Mouse (Mus musculus) heart, postnatal 14 days (tissue): ENCODE results near the gene Stambp. TPM values are rescaled to one million over a fixed set of nuclear protein-coding genes. Genes with fewer than 3 reads are reported as not detected.
"Not testable (repeated sequence)": the region's sequence is repeated elsewhere in the genome, so short reads cannot be mapped to it uniquely, and the experiment has no call there.

Experiments
- DNase-seq, 2 experiments: peaks; one replicate each; pipeline ENCODE4 v3.0.0; 2021 to 2022
- intact Hi-C: fragments of 180-260 bp; cut with DNase I; formaldehyde crosslinking; loops from one replicate; pipeline ENCODE4 v1.15.1; 2025
- long read RNA-seq, 2 experiments: library from polyadenylated mRNA; stranded (forward); transcript quantifications; one replicate each; pipeline ENCODE4 v2.0.0; 2021
- total RNA-seq, 2 experiments: library from RNA; stranded (reverse); gene quantifications; 2 replicates each; pipeline ENCODE4 v1.2.3; 2021

Stambp gene
- 10 to 100 TPM; 13.4 to 13.7 TPM for total RNA-seq
- long read RNA-seq, experiment 1, transcript Stambp-201 (10 exons, 2,364 nt) = major isoform, 19 of 21 reads
- long read RNA-seq, experiment 1, partial matches to known transcripts = 1 of 21 reads
- long read RNA-seq, experiment 1, other reads (novel, unspliced or antisense) = 1 of 21 reads
- long read RNA-seq, experiment 2, transcript Stambp-201 (10 exons, 2,364 nt) = major isoform, 30 of 32 reads
- long read RNA-seq, experiment 2, partial matches to known transcripts = 1 of 32 reads
- long read RNA-seq, experiment 2, other reads (novel, unspliced or antisense) = 1 of 32 reads

DNA sequence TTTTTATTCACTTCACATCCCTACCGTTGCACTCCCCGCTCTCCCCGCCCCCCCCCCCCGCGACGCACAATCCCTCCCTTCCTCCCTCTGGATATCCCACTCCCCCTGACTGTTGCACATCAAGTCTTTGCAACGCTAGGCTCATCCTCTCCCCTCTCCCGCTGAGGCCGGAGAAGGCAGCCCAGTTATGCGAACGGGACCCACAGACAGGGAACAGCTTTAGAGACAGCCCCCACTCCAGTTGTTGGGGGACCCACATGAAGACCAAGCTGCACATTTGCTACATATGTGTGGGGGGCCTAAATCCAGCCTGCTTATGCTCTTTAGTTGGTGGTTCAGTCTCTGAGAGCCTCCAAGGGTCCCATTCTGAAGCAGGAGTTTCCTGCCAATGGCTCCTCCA, at the start of gene Stambp:
Gene Stambp, minus strand, starts transcription at position 59 of the 400 bp plus-strand sequence.
- intact Hi-C loops = no loop called here
- DNase-seq = peak in 1 of 2 experiments; percentile 21

DNA sequence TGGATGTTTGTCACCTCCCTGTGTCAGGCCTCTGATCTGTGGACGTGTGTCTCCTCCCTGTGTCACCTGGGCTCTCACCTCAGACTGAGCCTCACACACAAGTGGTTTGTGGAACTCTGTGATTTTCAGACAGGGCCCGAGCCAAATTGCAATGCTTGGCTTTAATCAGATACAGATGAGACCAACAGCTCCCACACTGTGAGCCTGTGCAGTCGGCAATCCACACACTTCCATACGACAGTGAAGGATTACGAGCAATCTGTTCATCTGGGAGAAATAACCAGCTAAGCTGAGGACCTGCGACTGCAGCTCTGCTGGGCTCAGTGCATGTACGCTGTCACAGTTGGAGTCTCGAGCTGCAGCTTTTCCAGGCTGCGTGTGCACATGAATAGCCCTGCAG, 47.4 kb upstream of the Stambp start:
- DNase-seq = no peak
- intact Hi-C loops = loop anchor here (5.0 kb wide), 1 partner anchor 263 kb away; no protein-coding TSS in a partner anchor

DNA sequence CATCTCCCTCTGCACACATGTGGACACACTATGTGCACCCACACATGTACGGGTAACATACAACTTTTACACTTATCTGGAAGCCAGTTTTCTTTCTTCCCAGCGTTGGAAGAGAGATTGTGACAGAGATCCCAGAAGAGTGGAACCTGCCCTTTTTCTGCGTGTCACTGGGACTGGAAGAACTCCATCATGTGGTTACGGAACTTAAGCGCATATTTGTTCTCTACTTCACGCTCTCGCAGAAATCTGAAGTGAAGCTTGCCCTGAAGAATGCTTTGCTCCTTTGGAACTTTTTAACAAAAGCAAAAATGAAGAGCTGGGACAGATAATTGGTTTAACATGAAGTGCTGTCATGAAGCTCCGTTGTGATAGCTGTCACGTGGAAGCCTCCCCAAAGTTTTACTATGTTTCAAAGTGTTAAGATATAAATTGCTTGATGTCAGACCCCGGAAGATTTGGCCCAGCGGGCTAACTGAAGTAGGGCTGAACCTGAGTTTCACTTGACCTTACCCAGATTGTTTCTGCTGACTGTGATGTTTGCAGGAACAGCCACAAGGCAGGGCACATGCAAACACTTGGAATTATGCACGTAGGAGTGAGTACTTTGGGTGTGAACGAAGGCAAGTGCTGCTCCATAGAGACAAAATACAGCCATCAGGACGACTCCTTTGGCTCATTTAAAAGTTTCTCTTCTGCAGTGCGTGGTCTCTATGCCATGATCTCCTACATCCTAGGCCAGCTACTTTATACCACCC, 45.2 kb upstream of the Stambp start:
- no peak for DNase-seq
- intact Hi-C loops = loop anchor here (5.0 kb wide), 1 partner anchor 260 kb away; no protein-coding TSS in a partner anchor

GRCm38 (mm10) chr6:83616512-83616911, 44.0 kb upstream of the Stambp start:
- intact Hi-C loops = loop anchor here (1.0 to 5.0 kb wide), 2 partner anchors 33 to 259 kb away; no protein-coding TSS in a partner anchor
- DNase-seq = peak; percentile 72 to 86

GRCm38 (mm10) chr6:83614469-83614868, 41.9 kb upstream of the Stambp start:
- no peak for DNase-seq
- intact Hi-C loops = no loop called here

DNA sequence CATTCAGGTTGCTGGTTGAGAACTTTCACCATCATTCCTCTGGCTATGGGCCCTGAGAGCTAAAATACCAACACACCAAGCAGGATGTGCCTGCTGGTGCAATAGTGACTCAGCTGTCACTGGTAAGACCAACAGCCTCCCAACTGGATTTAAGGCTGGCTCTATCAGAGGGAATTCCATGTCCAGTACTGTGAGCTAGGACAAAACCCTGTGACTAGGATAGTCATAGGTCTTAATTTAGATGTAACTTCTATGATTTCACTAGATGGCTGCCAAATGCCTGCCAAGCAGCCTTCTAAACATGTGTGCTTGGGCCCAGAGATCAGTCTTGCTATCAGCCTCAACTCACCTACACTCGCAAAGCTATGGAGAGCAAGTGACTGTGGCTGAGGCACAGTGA, 40.4 kb upstream of the Stambp start:
- DNase-seq = no peak
- intact Hi-C loops = no loop called here

- peak in 1 of 2 experiments; percentile 44 for DNase-seq
- intact Hi-C loops = no loop called here
Observed at GRCm38 (mm10) chr6:83599636-83600174, 27.2 kb upstream of the Stambp start.

- intact Hi-C loops = no loop called here
- peak in 1 of 2 experiments; percentile 7 for DNase-seq
Observed at GRCm38 (mm10) chr6:83599060-83599550, 26.6 kb upstream of the Stambp start.

GRCm38 (mm10) chr6:83598646-83599045, 26.1 kb upstream of the Stambp start:
- intact Hi-C loops = no loop called here
- peak; percentile 61 to 76 for DNase-seq

GRCm38 (mm10) chr6:83597988-83598387, 25.5 kb upstream of the Stambp start:
- intact Hi-C loops = no loop called here
- peak in 1 of 2 experiments; percentile 30 for DNase-seq

- DNase-seq = no peak
- intact Hi-C loops = no loop called here
Observed at GRCm38 (mm10) chr6:83595035-83595434, 22.5 kb upstream of the Stambp start.

DNA sequence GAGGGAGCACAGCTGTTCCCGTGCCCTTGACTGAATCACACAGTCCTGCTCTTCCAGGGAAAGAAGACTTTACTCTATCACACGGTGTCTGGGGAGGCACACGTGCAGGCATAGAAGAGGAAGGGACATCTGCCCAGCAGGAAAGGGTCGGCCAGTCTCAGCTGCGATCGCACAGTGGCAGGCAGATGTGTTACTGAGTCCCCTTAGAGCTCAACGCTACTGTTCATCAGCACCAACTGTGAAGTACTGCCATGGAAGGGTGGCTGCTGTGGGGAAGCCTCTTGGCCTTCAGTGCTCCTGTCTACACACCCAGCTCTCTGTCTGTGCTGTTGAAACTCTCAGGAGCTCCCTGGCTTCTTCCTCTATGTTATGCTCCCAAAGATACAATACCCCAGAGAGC, 21.4 kb upstream of the Stambp start:
- no peak for DNase-seq
- intact Hi-C loops = no loop called here

- DNase-seq = no peak
- intact Hi-C loops = no loop called here
Observed at GRCm38 (mm10) chr6:83592051-83592450, 19.5 kb upstream of the Stambp start.

- intact Hi-C loops = no loop called here
- DNase-seq = no peak
Observed at GRCm38 (mm10) chr6:83590301-83590700, 17.8 kb upstream of the Stambp start.

GRCm38 (mm10) chr6:83587191-83587590, 14.7 kb upstream of the Stambp start:
- intact Hi-C loops, DNase-seq: not testable (repeated sequence)

DNA sequence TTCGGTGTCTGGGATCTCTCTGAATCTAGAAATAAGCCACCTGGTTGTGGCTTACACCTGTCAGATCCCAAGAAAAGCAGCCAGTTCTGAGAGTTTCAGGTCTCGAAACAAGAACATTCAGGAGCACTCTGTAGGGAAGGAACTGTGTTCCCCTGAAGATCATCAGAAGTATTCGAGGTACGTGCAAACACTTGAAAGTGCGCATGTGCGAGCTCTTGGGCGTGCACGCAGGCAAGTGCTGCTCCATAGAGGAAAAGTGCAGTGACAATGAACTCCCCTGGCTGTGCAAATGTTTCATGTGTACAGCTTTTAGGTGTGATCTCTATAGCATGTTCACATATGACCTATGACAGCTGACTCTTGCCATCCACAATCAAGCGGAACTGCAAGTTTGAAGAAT, 12.8 kb upstream of the Stambp start:
- DNase-seq, intact Hi-C loops: not testable (repeated sequence)

DNA sequence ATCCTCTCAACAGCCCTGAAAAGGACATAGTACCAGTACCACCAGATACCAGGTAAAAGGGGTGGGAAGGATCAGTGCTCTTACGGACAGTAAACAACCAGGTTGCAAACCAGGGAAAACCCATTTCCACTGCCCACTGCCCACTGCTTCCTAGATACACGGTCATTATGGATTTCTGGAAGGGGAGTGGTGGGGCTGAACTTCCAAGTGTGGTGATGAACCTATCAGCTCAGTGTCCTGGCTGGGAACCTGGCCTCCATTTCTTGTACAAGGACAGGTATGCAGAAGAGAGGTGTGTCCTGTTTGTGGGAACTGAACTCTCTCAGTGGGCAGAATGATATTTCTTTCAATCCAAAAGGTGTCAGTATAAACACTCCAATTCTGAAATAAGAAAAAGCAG, 11.1 kb upstream of the Stambp start:
- DNase-seq = no peak
- intact Hi-C loops = loop anchor here (1.0 to 5.0 kb wide), 3 partner anchors 33 to 226 kb away; no protein-coding TSS in a partner anchor

GRCm38 (mm10) chr6:83582938-83583270, 10.4 kb upstream of the Stambp start:
- peak; percentile 33 to 58 for DNase-seq
- intact Hi-C loops = loop anchor here (1.0 to 5.0 kb wide), 3 partner anchors 33 to 226 kb away; no protein-coding TSS in a partner anchor

DNA sequence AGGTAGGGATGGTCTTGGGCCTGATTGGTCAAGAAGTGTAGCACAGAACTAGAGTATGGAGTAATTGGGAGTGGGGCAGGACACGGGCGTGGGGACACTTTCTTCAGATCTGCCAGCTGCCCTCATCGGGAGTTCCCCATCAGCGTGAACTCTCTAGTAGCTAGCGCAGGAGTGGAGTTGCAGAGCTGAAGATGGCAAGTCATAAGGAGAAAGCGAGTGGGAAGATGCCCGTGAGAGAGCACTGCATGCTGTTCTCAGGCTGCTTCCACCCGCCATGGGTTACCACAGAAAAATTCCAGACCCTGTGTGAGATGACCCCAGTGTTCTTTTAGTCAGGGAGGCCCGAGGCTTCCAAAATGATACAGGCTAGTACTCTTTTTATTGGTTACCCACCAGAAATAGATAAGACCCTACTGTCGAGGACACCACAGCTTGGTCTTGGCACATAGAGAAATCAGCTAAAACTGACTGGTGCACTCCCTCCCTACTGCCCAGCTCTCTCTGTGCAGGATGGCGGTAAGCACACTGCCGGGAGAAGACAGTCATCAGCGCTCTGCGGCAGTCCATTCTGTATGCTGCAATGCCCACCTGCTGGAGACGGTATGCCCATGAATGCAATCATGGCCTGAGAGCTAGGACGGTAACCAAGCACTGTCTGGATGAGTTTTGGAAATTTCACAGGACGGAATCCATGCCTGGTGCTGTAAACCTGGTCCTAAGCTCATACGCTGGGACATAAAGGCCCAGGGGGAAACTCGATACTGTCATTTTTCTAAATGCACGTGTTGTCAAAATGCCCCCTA, 9.8 kb upstream of the Stambp start:
- no peak for DNase-seq
- intact Hi-C loops = loop anchor here (5.0 kb wide), 1 partner anchor 225 kb away; no protein-coding TSS in a partner anchor

DNA sequence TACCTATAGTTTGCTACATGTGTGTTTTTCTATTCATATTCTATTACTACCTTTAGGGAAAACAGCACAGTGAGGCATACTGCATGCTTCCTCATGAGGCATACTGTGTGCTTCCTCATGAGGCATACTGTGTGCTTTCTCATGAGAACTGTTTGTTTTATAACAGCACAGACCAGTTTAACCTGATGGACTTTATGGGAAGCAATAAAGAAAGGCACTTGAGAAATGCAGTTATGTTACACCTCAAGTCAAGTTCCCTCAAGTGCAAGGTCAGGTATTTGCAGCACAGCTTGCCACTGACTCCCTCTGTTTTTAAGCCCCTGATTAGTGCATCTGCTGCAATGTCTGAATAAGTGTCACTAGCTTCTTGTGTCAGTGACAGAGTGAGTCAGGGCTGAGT, 5.0 kb upstream of the Stambp start:
- intact Hi-C loops = no loop called here
- DNase-seq = no peak
